Mouse (Mus musculus) spleen, adult 2 months (tissue): ENCODE measurements around the gene Trpm6.

Source experiments
- CTCF ChIP-seq: fragments of 200-500 bp; IDR thresholded peaks from 2 replicates; pipeline ENCODE4 v1.5.1; 2011; ENCODE audit warnings: mild to moderate bottlenecking, inconsistent platforms; ENCODE audit not compliant: insufficient read depth, insufficient read length, insufficient replicate concordance; ENCODE audit errors: extremely low read depth
- POLR2A ChIP-seq: fragments of 200-500 bp; IDR thresholded peaks from 2 replicates; pipeline ENCODE4 v1.6.1; 2011; ENCODE audit warnings: low read depth, low read length, inconsistent platforms

- TF ChIP-seq CTCF, result no peak
- no peak for TF ChIP-seq POLR2A
These were observed 124.2 kb downstream of the Trpm6 start for GRCm38 (mm10) chr19:18873709-18874644.
